Mouse (Mus musculus): ENCODE measurements around the gene Foxe1.

GRCm38 (mm10) chr4:46394388-46394787 is 51.0 kb downstream of the Foxe1 start:
- no peak for TF ChIP-seq CTCF (conservative IDR thresholded peaks at IDR 0.05; ENCODE audit: insufficient read depth, insufficient read length, low read depth, low read length)
- no peak for TF ChIP-seq POLR2A (IDR thresholded peaks at IDR 0.05; ENCODE audit: low read depth, low read length)

All from kidney, adult 2 months (tissue).